Mouse (Mus musculus) gastrocnemius, adult 2 months (tissue): ENCODE data around the gene Usp18. TPM values are rescaled to one million over a fixed set of nuclear protein-coding genes. Genes with fewer than 3 reads are reported as not detected.

Experiments used
- DNase-seq: peaks from one replicate; pipeline ENCODE4 v3.0.0; 2022
- H3K27ac ChIP-seq: fragments of 200-600 bp; 2 replicates; pipeline ENCODE4 v1.8.1; 2022; ENCODE audit warnings: mild to moderate bottlenecking
- H3K4me3 ChIP-seq: fragments of 200-600 bp; 2 replicates; pipeline ENCODE4 v1.8.1; 2022; ENCODE audit warnings: mild to moderate bottlenecking, moderate library complexity
- CTCF ChIP-seq: fragments of 200-600 bp; IDR thresholded peaks from 2 replicates; pipeline ENCODE4 v1.8.1; 2022; ENCODE audit warnings: antibody characterized with exemption, mild to moderate bottlenecking, moderate library complexity
- intact Hi-C: fragments of 180-260 bp; cut with DNase I; formaldehyde crosslinking; loops from one replicate; pipeline ENCODE4 v1.15.1; 2025
- total RNA-seq, 2 experiments: library from RNA; stranded (reverse); gene quantifications; 2 replicates each; pipeline ENCODE4 v1.2.3; 2021

Usp18 gene
- total RNA-seq, 2 experiments from 2014 or later = 0.89 to 1.5 TPM

DNA sequence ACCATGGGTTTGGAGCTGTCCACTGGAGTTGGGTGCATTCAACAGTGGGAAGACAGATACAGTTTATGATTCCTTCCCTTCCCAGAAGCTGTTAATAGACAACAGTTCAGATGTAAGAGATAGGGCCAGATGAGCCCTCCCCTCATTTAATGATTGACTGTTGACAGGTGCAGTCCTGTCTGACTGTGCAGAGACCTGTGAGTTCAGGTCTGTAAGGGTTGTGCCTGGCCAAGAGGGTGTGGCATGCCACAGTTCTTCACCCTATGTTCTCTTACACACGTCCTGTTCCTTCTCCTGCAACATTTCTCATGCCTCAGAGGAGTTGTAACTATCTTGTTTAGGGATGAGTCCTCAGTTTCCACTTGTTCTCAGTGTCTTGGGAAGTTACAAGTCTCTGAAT is 13.1 kb upstream of the Usp18 start:
- no peak overlapping the region for H3K27ac ChIP-seq
- intact Hi-C loops = no loop called here
- TF ChIP-seq CTCF = no peak

DNA sequence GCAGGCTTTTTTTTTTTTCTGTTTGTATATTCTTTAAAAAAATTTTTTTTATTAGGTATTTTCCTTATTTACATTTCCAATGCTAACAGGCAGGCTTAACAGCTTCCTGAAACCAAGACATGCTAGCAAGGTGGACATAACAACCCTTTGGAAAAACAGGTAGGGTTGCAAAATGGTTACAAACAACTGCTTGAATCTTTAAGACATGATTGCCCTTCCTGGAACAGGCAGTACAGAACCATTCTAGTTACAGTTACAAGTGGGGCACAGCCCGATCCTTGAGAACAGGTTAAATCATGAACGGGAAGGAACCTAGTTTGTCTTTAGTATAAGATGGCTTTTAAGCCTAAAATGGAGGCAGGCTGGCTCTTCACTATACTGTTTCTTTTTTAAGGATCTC is 9.3 kb upstream of the Usp18 start:
- no peak for DNase-seq
- intact Hi-C loops = no loop called here
- Histone ChIP-seq H3K4me3 (no peak overlapping the region), H3K27ac (no peak overlapping the region)
- no peak for TF ChIP-seq CTCF

More for the DNA sequence above, 13.1 kb upstream of the Usp18 start:
- DNase-seq = no peak
- H3K4me3 ChIP-seq = no peak overlapping the region

DNA sequence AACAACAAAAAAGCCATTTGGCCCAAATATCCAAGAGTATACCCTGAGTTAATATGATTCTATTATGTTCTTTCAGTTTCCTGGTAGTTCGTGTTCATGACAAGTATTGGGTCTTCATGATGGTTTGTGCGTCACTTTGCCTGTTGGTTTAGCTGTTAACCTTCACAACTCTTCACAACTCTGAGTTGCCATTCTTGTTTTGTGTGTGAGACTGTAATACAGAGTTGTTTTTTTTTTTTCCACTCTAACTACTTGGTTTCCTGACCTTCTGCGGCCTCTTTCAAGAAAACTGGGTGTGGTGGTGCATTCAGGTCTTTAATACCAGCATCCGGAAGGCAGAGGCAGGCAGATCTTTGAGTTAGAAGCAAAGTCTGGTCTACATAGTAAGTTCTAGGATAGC is 7.5 kb upstream of the Usp18 start:
- intact Hi-C loops = no loop called here
- no peak for DNase-seq
- no peak for TF ChIP-seq CTCF
- Histone ChIP-seq H3K4me3 (no peak overlapping the region), H3K27ac (no peak overlapping the region)

DNA sequence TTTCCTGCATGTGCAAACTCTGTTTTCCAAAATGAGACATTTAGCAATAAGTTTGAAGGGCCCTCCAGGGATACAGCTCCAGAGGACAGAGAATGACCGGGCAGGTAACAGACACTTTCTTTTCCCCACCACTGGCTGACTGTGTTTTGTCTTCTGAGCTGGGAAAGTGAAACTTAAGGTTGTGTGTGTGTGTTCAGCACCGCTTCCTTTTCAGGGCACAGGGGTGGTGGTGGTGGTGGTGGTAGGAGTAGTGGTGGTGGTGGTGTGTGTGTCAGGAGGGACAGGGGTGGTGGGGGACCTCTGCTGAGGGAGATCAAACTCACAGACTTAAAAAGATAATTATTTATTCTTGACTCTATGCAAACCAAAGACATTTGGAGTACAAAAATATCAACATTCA is 3.9 kb upstream of the Usp18 start:
- TF ChIP-seq CTCF = no peak
- H3K4me3 ChIP-seq = no peak overlapping the region
- DNase-seq = no peak
- no peak overlapping the region for H3K27ac ChIP-seq
- intact Hi-C loops = no loop called here

DNA sequence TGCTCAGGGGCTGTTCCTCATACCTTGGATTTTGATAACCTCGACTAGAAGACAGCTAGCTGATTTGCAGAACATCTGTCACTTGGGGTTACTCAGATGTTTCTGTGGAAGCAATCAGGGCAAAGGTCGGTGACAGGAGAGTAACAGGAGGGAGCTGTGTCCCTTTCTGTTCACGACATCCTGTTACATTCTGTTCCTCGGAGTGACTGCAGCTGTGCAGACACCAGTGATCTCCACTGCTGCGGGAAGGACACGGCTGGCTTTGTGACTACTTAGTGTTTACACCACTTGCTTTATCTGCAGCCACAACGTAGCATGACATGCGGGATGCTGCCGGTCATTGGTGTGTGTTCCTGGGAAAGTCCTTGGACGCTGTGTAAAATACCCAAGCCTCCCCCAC is 2.5 kb upstream of the Usp18 start:
- H3K4me3 ChIP-seq = no peak overlapping the region
- DNase-seq = no peak
- intact Hi-C loops = no loop called here
- no peak overlapping the region for H3K27ac ChIP-seq
- TF ChIP-seq CTCF = no peak

DNA sequence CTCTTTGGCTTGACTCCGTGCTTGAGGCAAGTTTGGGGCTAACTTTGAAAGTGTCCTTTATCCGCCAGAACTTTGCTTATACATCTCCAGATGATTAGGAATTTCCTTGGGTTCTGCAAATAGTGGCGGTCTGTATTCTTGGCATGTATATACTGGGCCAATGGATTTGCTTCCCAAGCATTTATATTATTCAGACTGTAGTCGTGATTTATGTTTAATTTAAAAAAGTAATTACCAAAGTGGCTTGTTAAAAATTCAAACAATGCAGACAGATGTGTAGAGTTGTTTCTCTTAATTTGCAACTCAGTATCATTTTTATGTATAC is 293 bp downstream of the Usp18 start:
- peak overlapping the region; percentile 80 for H3K4me3 ChIP-seq
- no peak for DNase-seq
- peak overlapping the region; percentile 82 for H3K27ac ChIP-seq
- intact Hi-C loops = loop anchor here (5.0 kb wide), 1 partner anchor 64 kb away; the partner anchor contains the start of gene Pex26
- no peak for TF ChIP-seq CTCF

- no peak for DNase-seq
- no peak overlapping the region for H3K27ac ChIP-seq
- intact Hi-C loops = no loop called here
- TF ChIP-seq CTCF = no peak
- H3K4me3 ChIP-seq = no peak overlapping the region
Observed at GRCm38 (mm10) chr6:121250406-121250805, 4.7 kb downstream of the Usp18 start.

DNA sequence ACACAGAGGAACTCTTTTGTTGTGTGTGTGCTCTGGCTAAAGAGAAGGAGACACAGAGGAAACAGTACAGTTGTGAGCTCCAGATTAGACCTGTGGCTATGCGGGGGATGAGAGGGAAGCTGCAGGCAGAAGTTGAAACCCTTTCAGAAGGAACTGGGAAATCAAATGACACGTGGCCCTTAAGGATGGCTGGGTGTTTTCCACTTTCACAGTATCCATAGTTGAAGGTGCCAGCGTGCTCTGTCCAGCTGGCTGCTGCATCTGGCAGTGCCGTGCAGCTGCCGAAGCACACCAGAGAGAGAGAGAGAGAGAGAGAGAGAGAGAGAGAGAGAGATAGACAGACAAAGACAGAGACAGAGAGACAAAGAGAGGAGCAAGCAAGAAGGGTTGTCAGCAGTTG is 5.5 kb downstream of the Usp18 start:
- H3K27ac ChIP-seq = no peak overlapping the region
- no peak overlapping the region for H3K4me3 ChIP-seq
- DNase-seq = peak; percentile 30
- no peak for TF ChIP-seq CTCF
- intact Hi-C loops = no loop called here

GRCm38 (mm10) chr6:121260548-121260947 is 14.8 kb downstream of the Usp18 start:
- Histone ChIP-seq H3K4me3 (no peak overlapping the region), H3K27ac (no peak overlapping the region)
- peak; percentile 84 for TF ChIP-seq CTCF
- intact Hi-C loops = loop anchor here (5.0 kb wide), 1 partner anchor 78 kb away; the partner anchor contains the start of gene Pex26
- DNase-seq = peak; percentile 75

GRCm38 (mm10) chr6:121261233-121261632 is 15.5 kb downstream of the Usp18 start:
- H3K27ac ChIP-seq = no peak overlapping the region
- TF ChIP-seq CTCF = no peak
- DNase-seq = no peak
- intact Hi-C loops = loop anchor here (5.0 kb wide), 1 partner anchor 79 kb away; the partner anchor contains the start of gene Pex26
- no peak overlapping the region for H3K4me3 ChIP-seq

GRCm38 (mm10) chr6:121262004-121262403 is 16.3 kb downstream of the Usp18 start:
- Histone ChIP-seq H3K4me3 (no peak overlapping the region), H3K27ac (no peak overlapping the region)
- no peak for TF ChIP-seq CTCF
- intact Hi-C loops = loop anchor here (5.0 kb wide), 1 partner anchor 80 kb away; the partner anchor contains the start of gene Pex26
- DNase-seq = no peak

DNA sequence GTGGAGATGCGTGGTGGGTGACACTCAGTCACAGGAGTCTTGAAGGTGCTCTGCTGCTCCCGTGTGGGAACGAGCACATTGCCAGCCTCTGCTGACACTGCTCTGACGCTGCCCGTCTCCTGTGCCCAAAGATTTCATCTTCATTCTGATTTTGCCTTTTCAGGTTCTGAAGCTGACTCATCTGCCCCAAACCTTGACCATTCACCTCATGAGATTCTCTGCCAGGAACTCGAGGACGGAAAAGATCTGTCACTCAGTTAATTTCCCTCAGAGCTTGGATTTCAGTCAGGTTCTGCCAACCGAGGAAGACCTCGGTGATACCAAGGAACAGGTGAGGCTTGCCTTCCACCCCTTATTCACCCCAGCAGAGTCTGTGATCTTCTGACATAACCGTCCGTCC is 16.8 kb downstream of the Usp18 start:
- no peak for DNase-seq
- Histone ChIP-seq H3K4me3 (no peak overlapping the region), H3K27ac (no peak overlapping the region)
- intact Hi-C loops = loop anchor here (5.0 kb wide), 1 partner anchor 80 kb away; the partner anchor contains the start of gene Pex26
- no peak for TF ChIP-seq CTCF

DNA sequence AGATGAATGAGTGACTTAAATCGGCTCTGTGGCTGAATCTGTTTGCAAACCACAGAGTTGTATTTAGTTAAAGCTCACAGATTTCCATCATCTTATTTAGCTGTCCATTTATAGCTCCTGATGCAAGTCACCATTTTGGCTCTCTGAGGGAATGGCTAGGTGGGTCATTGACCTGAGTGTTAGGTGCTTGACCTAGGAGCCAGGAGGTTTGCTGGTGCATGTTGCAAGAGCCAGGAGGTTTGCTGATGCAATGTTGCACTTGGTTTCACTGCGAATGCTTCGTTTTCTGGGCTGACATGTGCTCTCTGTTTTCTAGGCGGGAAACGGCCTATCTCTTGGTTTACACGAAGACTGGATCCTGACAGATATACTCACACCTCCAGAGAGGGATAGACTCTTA is 24.4 kb downstream of the Usp18 start:
- Histone ChIP-seq H3K4me3 (no peak overlapping the region), H3K27ac (no peak overlapping the region)
- intact Hi-C loops = loop anchor here (5.0 to 10.0 kb wide), 4 partner anchors 57 to 1035 kb away; partner anchors contain the start of gene M6pr
- TF ChIP-seq CTCF = no peak
- DNase-seq = no peak

GRCm38 (mm10) chr6:121271707-121272074 is 26.0 kb downstream of the Usp18 start:
- intact Hi-C loops = loop anchor here (2.0 to 10.0 kb wide), 5 partner anchors 56 to 1033 kb away; partner anchors contain the start of gene M6pr
- Histone ChIP-seq H3K27ac (0 out of 2 replicates have a peak overlapping the region, but pooled peaks have one; percentile 75), H3K4me3 (peak overlapping the region; percentile 75)
- TF ChIP-seq CTCF = no peak
- DNase-seq = no peak
